Mouse (Mus musculus): ENCODE measurements around the gene Ier5. TPM values are rescaled to one million over a fixed set of nuclear protein-coding genes. Genes with fewer than 3 reads are reported as not detected.

The Ier5 gene
- total and polyA plus RNA-seq, 3 experiments, result 47.7 to 59.3 (median 58.8) TPM

DNA sequence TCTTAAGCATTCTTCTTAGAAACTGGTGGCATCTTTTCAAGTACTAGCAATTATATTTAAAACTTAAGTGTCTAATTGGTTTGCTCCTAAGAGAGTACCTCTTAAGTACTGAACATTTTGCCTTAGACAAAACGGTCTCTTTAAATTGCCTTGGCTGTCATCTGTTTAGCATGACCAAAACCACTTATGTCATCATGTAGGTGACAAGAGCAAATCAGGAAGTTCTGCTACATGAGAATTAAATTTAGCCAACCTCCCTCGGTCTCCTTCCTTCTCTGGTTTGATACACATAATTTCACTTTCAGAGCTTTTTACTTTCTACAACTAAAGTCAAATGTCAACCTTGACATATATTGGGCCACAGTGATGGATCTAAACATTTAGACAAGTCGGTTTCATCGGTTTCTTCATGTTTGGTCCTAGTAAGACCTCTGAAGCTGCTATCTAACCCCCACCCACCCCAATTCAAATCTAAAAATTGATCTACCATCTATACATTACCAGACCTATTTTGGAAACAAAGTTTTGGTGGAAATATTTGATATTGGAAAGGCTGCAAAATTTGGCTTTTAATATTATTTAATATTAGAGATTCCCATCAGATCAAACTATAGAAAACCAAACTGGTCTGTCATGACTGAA is 2.7 kb downstream of the Ier5 start:
- H3K9ac ChIP-seq (ENCODE audit: insufficient read depth, low read depth), result peak overlapping the region; percentile 90

GRCm38 (mm10) chr1:155093971-155094707 is 5.3 kb downstream of the Ier5 start:
- Histone ChIP-seq H3K9ac (ENCODE audit: insufficient read depth, low read depth) (no peak overlapping the region), H3K36me3 (replicated peaks in 1 of 2; ENCODE audit: control insufficient read depth in 1 of 2, insufficient read depth in 1 of 2, low read length in 1 of 2) (peaks cover 0 to 9% of the 10 kb centered on the region in 2 experiments), H3K9me3 (replicated peaks; ENCODE audit: low read length) (no peaks in the 10 kb centered on the region), H3K27me3 (replicated peaks) (no peaks in the 10 kb centered on the region), H3K4me3 (replicated peaks in 1 of 3; ENCODE audit: low read depth in 2 of 3, low read length in 2 of 3, poor library complexity in 1 of 3) (no peak overlapping the region), H3K4me1 (ENCODE audit: control insufficient read depth in 1 of 2, insufficient read depth in 2 of 2) (peaks cover 17 to 58% of the 10 kb centered on the region in 2 experiments), H3K79me2 (replicated peaks; ENCODE audit: control insufficient read depth, extremely low read depth, insufficient read depth, poor library complexity, severe bottlenecking) (peaks cover 21% of the 10 kb centered on the region), H3K27ac (ENCODE audit: insufficient read depth, low read depth) (no peak overlapping the region), H3K4me2 (ENCODE audit: insufficient read depth, low read depth, poor library complexity, severe bottlenecking) (no peak overlapping the region)
- in situ Hi-C loops (cut with MboI; ENCODE audit: low pct_ligation_motif_present, low pct_unique_long_range_greater_than_20kb, low sequenced_read_pairs), result no loop called here
- TF ChIP-seq PAX5 (IDR thresholded peaks at IDR 0.05; ENCODE audit: low read length), result no peak
- no peak for TF ChIP-seq UBTF (IDR thresholded peaks at IDR 0.05; ENCODE audit: low read depth, low read length)
- TF ChIP-seq EP300 (IDR thresholded peaks at IDR 0.05; ENCODE audit: low read length), result no peak
- TF ChIP-seq KAT2A (IDR thresholded peaks at IDR 0.05; ENCODE audit: insufficient replicate concordance, low read length), result no peak
- no peak for TF ChIP-seq POLR2AphosphoS2 (IDR thresholded peaks at IDR 0.05; ENCODE audit: low read depth, low read length)
- TF ChIP-seq MAFK (IDR thresholded peaks at IDR 0.05; ENCODE audit: insufficient replicate concordance, low read length), result no peak
- dilution Hi-C loops (cut with MboI; ENCODE audit: extremely low pct_ligation_motif_present, extremely low pct_unique_long_range_greater_than_20kb, low sequenced_read_pairs), result no loop called here
- DNase-seq (ENCODE audit: extremely low read depth), result no peak

More for the DNA sequence above, 2.7 kb downstream of the Ier5 start:
- Histone ChIP-seq H3K27me3 (replicated peaks) (no peaks in the 10 kb centered on the region), H3K36me3 (replicated peaks in 1 of 2; ENCODE audit: control insufficient read depth in 1 of 2, insufficient read depth in 1 of 2, low read length in 1 of 2) (peaks cover 0 to 9% of the 10 kb centered on the region in 2 experiments), H3K9me3 (replicated peaks; ENCODE audit: low read length) (no peaks in the 10 kb centered on the region), H3K4me3 (replicated peaks in 1 of 3; ENCODE audit: low read depth in 2 of 3, low read length in 2 of 3, poor library complexity in 1 of 3) (peak overlapping the region; percentile 75 to 95 (median 92)), H3K4me1 (ENCODE audit: control insufficient read depth in 1 of 2, insufficient read depth in 2 of 2) (peaks cover 9 to 43% of the 10 kb centered on the region in 2 experiments), H3K79me2 (replicated peaks; ENCODE audit: control insufficient read depth, extremely low read depth, insufficient read depth, poor library complexity, severe bottlenecking) (peaks cover 23% of the 10 kb centered on the region), H3K27ac (ENCODE audit: insufficient read depth, low read depth) (no peak overlapping the region), H3K4me2 (ENCODE audit: insufficient read depth, low read depth, poor library complexity, severe bottlenecking) (peak overlapping the region; percentile 34)
- no peak for DNase-seq (ENCODE audit: extremely low read depth)
- dilution Hi-C loops (cut with MboI; ENCODE audit: extremely low pct_ligation_motif_present, extremely low pct_unique_long_range_greater_than_20kb, low sequenced_read_pairs) (no loop called here), in situ Hi-C loops (cut with MboI; ENCODE audit: low pct_ligation_motif_present, low pct_unique_long_range_greater_than_20kb, low sequenced_read_pairs) (loop anchor here (5.0 kb wide), 1 partner anchor 46 kb away; no protein-coding TSS in a partner anchor)
- TF ChIP-seq POLR2A (IDR thresholded peaks at IDR 0.05; ENCODE audit: low read depth, low read length), result peak; percentile 29; the same call in 1 of the 2 replicates
- no peak for TF ChIP-seq NRF1 (IDR thresholded peaks at IDR 0.05; ENCODE audit: low read depth, low read length)
- TF ChIP-seq ETS1 (conservative IDR thresholded peaks at IDR 0.05; ENCODE audit: low read depth, low read length), result peak; percentile 58
- no peak for TF ChIP-seq MAX (IDR thresholded peaks at IDR 0.05; ENCODE audit: low read length)
- TF ChIP-seq ELF1 (IDR thresholded peaks at IDR 0.05; ENCODE audit: low read depth, low read length), result peak; percentile 58
- TF ChIP-seq HCFC1 (IDR thresholded peaks at IDR 0.05; ENCODE audit: low read depth, low read length), result no peak
- no peak for TF ChIP-seq MAZ (IDR thresholded peaks at IDR 0.05; ENCODE audit: low read depth, low read length)
- TF ChIP-seq TBP (conservative IDR thresholded peaks at IDR 0.05; ENCODE audit: low read depth, low read length), result no peak
- peak; percentile 39; the same call in 1 of the 2 replicates for TF ChIP-seq JUND (conservative IDR thresholded peaks at IDR 0.05; ENCODE audit: low read depth, low read length)
- no peak for TF ChIP-seq USF2 (conservative IDR thresholded peaks at IDR 0.05; ENCODE audit: low read depth, low read length)
- peak; percentile 10; the same call in 1 of the 2 replicates for TF ChIP-seq MAFK (IDR thresholded peaks at IDR 0.05; ENCODE audit: insufficient replicate concordance, low read length)
- TF ChIP-seq RAD21 (IDR thresholded peaks at IDR 0.05; ENCODE audit: low read depth, low read length), result no peak
- peak; percentile 85; the same call in 1 of the 2 replicates for TF ChIP-seq CHD1 (IDR thresholded peaks at IDR 0.05; ENCODE audit: low read depth, low read length)
- TF ChIP-seq POLR2AphosphoS2 (IDR thresholded peaks at IDR 0.05; ENCODE audit: low read depth, low read length), result no peak; the same call in none of the 2 replicates
- TF ChIP-seq USF1 (IDR thresholded peaks at IDR 0.05; ENCODE audit: low read depth, low read length), result no peak
- no peak for TF ChIP-seq ZMIZ1 (IDR thresholded peaks at IDR 0.05; ENCODE audit: low read depth, low read length)
- 0 out of 2 replicates have a peak, but pooled peaks have one; percentile 62 for TF ChIP-seq MXI1 (IDR thresholded peaks at IDR 0.05; ENCODE audit: low read depth, low read length)
- TF ChIP-seq BHLHE40 (IDR thresholded peaks at IDR 0.05; ENCODE audit: low read depth, low read length), result peak; percentile 3; the same call in 1 of the 2 replicates
- TF ChIP-seq RCOR1 (conservative IDR thresholded peaks at IDR 0.05; ENCODE audit: low read depth, low read length), result no peak
- TF ChIP-seq PAX5 (IDR thresholded peaks at IDR 0.05; ENCODE audit: low read length), result no peak
- peak; percentile 65 for TF ChIP-seq SIN3A (IDR thresholded peaks at IDR 0.05; ENCODE audit: low read length)
- no peak for TF ChIP-seq KAT2A (IDR thresholded peaks at IDR 0.05; ENCODE audit: insufficient replicate concordance, low read length)
